Mouse (Mus musculus): ENCODE data around the gene Tmod3.

- TF ChIP-seq POLR2A (IDR thresholded peaks at IDR 0.05; ENCODE audit: borderline replicate concordance, extremely low read depth, insufficient read depth, insufficient read length, poor library complexity, severe bottlenecking) (peak; percentile 55; the same call in 1 of the 2 replicates), CTCF (IDR thresholded peaks at IDR 0.05; ENCODE audit: borderline replicate concordance, extremely low read depth, insufficient read depth, insufficient read length) (no peak)
These were observed at the start of gene Tmod3 for GRCm38 (mm10) chr9:75559512-75560012.

Measured in brain, embryonic 14.5 days (tissue).